8 mouse cellular contexts compared by ENCODE assay signal in genomic region chr12:70910241-70910720, GRCm38 (mm10). TPM values are rescaled to one million over a fixed set of nuclear protein-coding genes. Genes with fewer than 3 reads are reported as not detected.
DNase-seq lines count a peak whose midpoint lies in the region; ATAC-seq lines count a peak whose summit lies in the region.

No protein-coding gene starts in this region.

- no peaks in the 10 kb centered on the region for H3K4me1 ChIP-seq in intestine, embryonic 15.5 days (replicated peaks)
- peaks cover 16% of the 10 kb centered on the region for H3K4me1 ChIP-seq in midbrain, embryonic 10.5 days

- H3K27me3 ChIP-seq in intestine, embryonic 15.5 days (replicated peaks), result no peaks in the 10 kb centered on the region
- H3K27me3 ChIP-seq in midbrain, embryonic 10.5 days (ENCODE audit: low read depth, poor library complexity, severe bottlenecking), result 0 out of 2 replicates have a peak, but pooled peaks cover 3% of the 10 kb centered on the region

- WGBS in intestine, embryonic 15.5 days, result 14% methylated on average over 9 of the region's 9 CpGs
- WGBS in midbrain, embryonic 10.5 days, result 12% methylated on average over 9 of the region's 9 CpGs

- no peaks in the 10 kb centered on the region for H3K36me3 ChIP-seq in intestine, embryonic 15.5 days
- no peaks in the 10 kb centered on the region for H3K36me3 ChIP-seq in midbrain, embryonic 10.5 days

- no peak overlapping the region for H3K4me2 ChIP-seq in intestine, embryonic 15.5 days (replicated peaks)

- no peak overlapping the region for H3K4me3 ChIP-seq in intestine, embryonic 15.5 days (replicated peaks)
- H3K4me3 ChIP-seq in midbrain, embryonic 10.5 days, result no peak overlapping the region

- peak; percentile 80 for DNase-seq in adrenal gland, adult 2 months
- DNase-seq in embryo, embryonic 11 days, result peak; percentile 85
- DNase-seq in gastrocnemius, postnatal 4 days (ENCODE audit: low spot score in 2 of 2), result peak; percentile 75 to 81
- peak; percentile 71 to 76 for DNase-seq in left cerebral cortex, postnatal 25 days (ENCODE audit: low spot score in 2 of 2)
- peak; percentile 83 for DNase-seq in midbrain, embryonic 10.5 days (ENCODE audit: low spot score)
- DNase-seq in right cerebral cortex, postnatal 25 days, result peak; percentile 70
- DNase-seq in urinary bladder, postnatal 36 days (ENCODE audit: low spot score in 2 of 2), result peak; percentile 78 to 79

- intact Hi-C loops in left cerebral cortex, postnatal 25 days (cut with DNase I), result loop anchor here (1.0 to 10.0 kb wide), 4 partner anchors 213 to 675 kb away; partner anchors contain the start of gene Pygl

- H3K9me3 ChIP-seq in intestine, embryonic 15.5 days, result no peaks in the 10 kb centered on the region
- H3K9me3 ChIP-seq in midbrain, embryonic 10.5 days (replicated peaks), result no peaks in the 10 kb centered on the region

- no peak overlapping the region for H3K9ac ChIP-seq in intestine, embryonic 15.5 days

- ATAC-seq in intestine, embryonic 15.5 days, result peak; percentile 72

- H3K27ac ChIP-seq in intestine, embryonic 15.5 days, result no peak overlapping the region
- H3K27ac ChIP-seq in midbrain, embryonic 10.5 days (replicated peaks), result no peak overlapping the region

RNA-seq across cellular contexts. Expression of gene Actr10, which starts 27.4 kb away (rescaled TPM):
- total RNA-seq in adrenal gland, adult 2 months (2021), result 100 to 1,000 TPM; 192 to 229 TPM
- 7.4 and 11.1 TPM in 2 replicates for polyA plus RNA-seq in adrenal gland, adult 2 months (2012; rRNA removed)
- total RNA-seq in gastrocnemius, postnatal 4 days (2021), result 100 to 1,000 TPM; 134 to 135 TPM
- polyA plus RNA-seq in intestine, embryonic 15.5 days (2015; fragmentation: Nextera tagmentation; extraction: Ambion mirVana), result 192 and 223 TPM in 2 replicates
- total RNA-seq in left cerebral cortex, postnatal 25 days (2021), result 100 to 1,000 TPM; 171 to 190 TPM
- polyA plus RNA-seq in midbrain, embryonic 10.5 days (2016; fragmentation: Nextera tagmentation; extraction: Ambion mirVana), result 225 and 228 TPM in 2 replicates
